ENCODE assay signal across 8 mouse cellular contexts in genomic region chr5:72868091-72868875, GRCm38 (mm10). TPM values are rescaled to one million over a fixed set of nuclear protein-coding genes. Genes with fewer than 3 reads are reported as not detected.
DNase-seq lines count a peak whose midpoint lies in the region; ATAC-seq lines count a peak whose summit lies in the region.

TSS of gene Tec (minus strand) at chr5:72868483.

- peaks cover 10% of the 10 kb centered on the region; the same call in 1 of the 2 replicates for H3K27me3 ChIP-seq in intestine, embryonic 14.5 days (replicated peaks; ENCODE audit: control insufficient read depth, insufficient read depth, low read length)
- peaks cover 55% of the 10 kb centered on the region for H3K27me3 ChIP-seq in midbrain, embryonic 10.5 days (ENCODE audit: low read depth, poor library complexity, severe bottlenecking)

- intact Hi-C loops in gastrocnemius, postnatal 14 days (cut with DNase I; ENCODE audit: low total_unique reads) = no loop called here
- intact Hi-C loops in left cerebral cortex, postnatal 36 days (cut with DNase I) = no loop called here

- H3K36me3 ChIP-seq in intestine, embryonic 14.5 days (ENCODE audit: control insufficient read depth, insufficient read depth, low read length) = no peaks in the 10 kb centered on the region
- H3K36me3 ChIP-seq in midbrain, embryonic 10.5 days = no peaks in the 10 kb centered on the region

- H3K9ac ChIP-seq in intestine, embryonic 14.5 days (ENCODE audit: low read length) = peak within 1 kb of the TSS; percentile 38

- peak within 1 kb of the TSS; percentile 64 for H3K27ac ChIP-seq in intestine, embryonic 14.5 days (ENCODE audit: low read depth)
- peak within 1 kb of the TSS; percentile 83 for H3K27ac ChIP-seq in midbrain, embryonic 10.5 days (replicated peaks)

- 0 out of 2 replicates have a peak, but pooled peaks cover 4% of the 10 kb centered on the region for H3K9me3 ChIP-seq in intestine, embryonic 14.5 days (ENCODE audit: control insufficient read depth, low read length)
- H3K9me3 ChIP-seq in midbrain, embryonic 10.5 days (replicated peaks) = peaks cover 2% of the 10 kb centered on the region; the same call in 1 of the 2 replicates

- WGBS in intestine, embryonic 14.5 days = under 1% methylated on average over 60 of the region's 60 CpGs
- under 1% methylated on average over 57 of the region's 60 CpGs for WGBS in midbrain, embryonic 10.5 days

- peak within 1 kb of the TSS; percentile 54 for H3K4me3 ChIP-seq in intestine, embryonic 14.5 days (ENCODE audit: low read depth, low read length)
- H3K4me3 ChIP-seq in midbrain, embryonic 10.5 days = peak within 1 kb of the TSS; percentile 65

- 0 out of 2 replicates have a peak, but pooled peaks cover 9% of the 10 kb centered on the region for H3K4me1 ChIP-seq in intestine, embryonic 14.5 days (replicated peaks; ENCODE audit: control insufficient read depth, insufficient read depth, low read length)
- peaks cover 15% of the 10 kb centered on the region for H3K4me1 ChIP-seq in midbrain, embryonic 10.5 days

- H3K4me2 ChIP-seq in intestine, embryonic 14.5 days (ENCODE audit: low read length) = peak within 1 kb of the TSS; percentile 67

- DNase-seq in adrenal gland, adult 18-20 months (ENCODE audit: low spot score in 2 of 2) = peak; percentile 97 to 98
- DNase-seq in embryo, embryonic 11 days = peak; percentile 93
- peak; percentile 90 for DNase-seq in gastrocnemius, postnatal 14 days
- DNase-seq in intestine, embryonic 14.5 days (ENCODE audit: low spot score) = peak; percentile 96
- peak; percentile 76 to 80 for DNase-seq in left cerebral cortex, postnatal 36 days (ENCODE audit: low spot score in 2 of 2)
- DNase-seq in midbrain, embryonic 10.5 days (ENCODE audit: low spot score) = peak; percentile 91
- peak; percentile 53 to 60 for DNase-seq in right cerebral cortex, postnatal 36 days (ENCODE audit: low spot score in 2 of 2)
- peak; percentile 92 for DNase-seq in yolk sac, embryonic 10.5 days (ENCODE audit: low spot score)

- peak; percentile 90 for ATAC-seq in intestine, embryonic 14.5 days (replicated peaks; ENCODE audit: low FRiP score, low TSS enrichment, low read depth)

RNA-seq across cellular contexts. Expression of gene Tec, which starts in this region (rescaled TPM):
- total RNA-seq in adrenal gland, adult 18-20 months (2021) = 1 to 10 TPM; 2.0 to 2.5 TPM
- 1 to 10 TPM; 2.0 to 2.4 TPM for total RNA-seq in gastrocnemius, postnatal 14 days (2021)
- polyA plus RNA-seq in intestine, embryonic 14.5 days (2014; fragmentation: Nextera tagmentation; extraction: Ambion mirVana) = 10.6 and 13.7 TPM in 2 replicates
- total RNA-seq in left cerebral cortex, postnatal 36 days (2021) = 1 to 10 TPM; 4.2 to 4.8 TPM
- polyA plus RNA-seq in midbrain, embryonic 10.5 days (2016; fragmentation: Nextera tagmentation; extraction: Ambion mirVana) = 3.2 and 4.6 TPM in 2 replicates

Comparison
In these comparisons a context has a peak if more than half of its experiments do, and no peak if none do; other contexts are left out.
1. Peak in every context shown above with its lines: DNase-seq, ATAC-seq, H3K4me3 ChIP-seq and H3K27ac ChIP-seq.